Mouse (Mus musculus) forebrain, embryonic 11.5 days (tissue): ENCODE results near the gene Gmfg. TPM values are rescaled to one million over a fixed set of nuclear protein-coding genes. Genes with fewer than 3 reads are reported as not detected.

Experiments used
- ATAC-seq: fragments of 200-750 bp; cut with Nextera tagmentation; replicated peaks from 2 replicates; pipeline ENCODE4 v1.8.0; 2017; ENCODE audit warnings: moderate TSS enrichment; ENCODE audit not compliant: low FRiP score
- DNase-seq: peaks from one replicate; pipeline ENCODE4 v3.0.0-alpha.2; 2017; ENCODE audit warnings: low spot score
- H3K27ac ChIP-seq: fragments of 300-500 bp; sonication (generic); 2 replicates; pipeline ENCODE4 v1.5.1; 2014; ENCODE audit warnings: low read depth, low read length
- H3K27me3 ChIP-seq: fragments of 300-500 bp; sonication (generic); 2 replicates; pipeline ENCODE4 v1.6.1; 2014; ENCODE audit warnings: mild to moderate bottlenecking, low read length, mixed read lengths; ENCODE audit not compliant: control insufficient read depth, insufficient read depth
- H3K36me3 ChIP-seq: fragments of 300-500 bp; sonication (generic); 2 replicates; pipeline ENCODE4 v1.6.1; 2014; ENCODE audit warnings: mild to moderate bottlenecking, low read length, moderate library complexity, mixed read lengths; ENCODE audit not compliant: control insufficient read depth, insufficient read depth
- H3K4me1 ChIP-seq: fragments of 300-500 bp; sonication (generic); replicated peaks from 2 replicates; pipeline ENCODE4 v1.6.1; 2014; ENCODE audit warnings: low read length, mixed read lengths; ENCODE audit not compliant: control insufficient read depth, insufficient read depth
- H3K4me2 ChIP-seq: fragments of 300-500 bp; sonication (generic); 2 replicates; pipeline ENCODE4 v1.6.1; 2014; ENCODE audit warnings: low read depth, mild to moderate bottlenecking, low read length, moderate library complexity, mixed read lengths; ENCODE audit not compliant: severe bottlenecking
- H3K4me3 ChIP-seq: fragments of 300-500 bp; sonication (generic); 2 replicates; pipeline ENCODE4 v1.5.1; 2014; ENCODE audit warnings: low read depth, low read length
- H3K9ac ChIP-seq: fragments of 300-500 bp; sonication (generic); 2 replicates; pipeline ENCODE4 v1.6.1; 2014; ENCODE audit warnings: low read length
- H3K9me3 ChIP-seq: fragments of 300-500 bp; sonication (generic); 2 replicates; pipeline ENCODE4 v1.6.1; 2016; ENCODE audit warnings: low read length, mixed read lengths; ENCODE audit not compliant: control insufficient read depth
- WGBS: fragments of 180-500 bp; shearing (Covaris S2); extraction: QIAGEN DNeasy Blood & Tissue Kit; methylation state at CpG from one replicate; pipeline ENCODE4 v1.1.7; 2014; 5-methylcytosine and 5-hydroxymethylcytosine counted together
- polyA plus RNA-seq: library from polyadenylated mRNA; unstranded; fragments of >200 nt; fragmentation: Nextera tagmentation; extraction: Ambion mirVana; gene quantifications from 2 replicates; pipeline ENCODE4 v1.2.1, GENCODE M21; 2014

Gene Gmfg
- polyA plus RNA-seq, 1 experiment from 2014 or later, result 4.9 TPM

DNA sequence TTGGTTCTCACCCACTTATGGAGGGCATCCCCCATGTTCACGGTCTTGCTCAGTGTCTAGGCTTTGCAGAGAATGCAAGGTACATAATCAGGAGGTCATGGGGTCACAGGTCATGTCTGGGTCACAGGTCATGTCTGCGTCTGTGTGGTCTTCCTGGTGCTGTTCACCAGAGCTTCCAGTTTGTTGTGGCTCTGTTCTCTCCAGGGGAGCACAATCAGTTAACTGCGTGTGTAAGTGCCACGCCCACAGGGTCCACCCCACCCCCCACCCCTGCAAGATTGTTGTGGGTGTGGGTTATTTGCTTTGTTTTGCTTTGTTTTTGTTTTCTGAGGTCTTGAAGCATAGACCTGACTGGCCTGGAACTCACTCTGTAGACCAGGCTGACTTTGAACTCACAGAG lies 46.9 kb downstream of the Gmfg start:
- Histone ChIP-seq H3K4me2 (no peak overlapping the region), H3K9me3 (no peaks in the 10 kb centered on the region), H3K9ac (no peak overlapping the region), H3K27ac (no peak overlapping the region), H3K4me3 (no peak overlapping the region), H3K36me3 (no peaks in the 10 kb centered on the region), H3K4me1 (no peaks in the 10 kb centered on the region; the same call in 1 of the 2 replicates), H3K27me3 (peaks cover 4% of the 10 kb centered on the region; the same call in 1 of the 2 replicates)
- WGBS, result 37% methylated on average over 4 of the region's 4 CpGs
- ATAC-seq (no peak), DNase-seq (no peak)

DNA sequence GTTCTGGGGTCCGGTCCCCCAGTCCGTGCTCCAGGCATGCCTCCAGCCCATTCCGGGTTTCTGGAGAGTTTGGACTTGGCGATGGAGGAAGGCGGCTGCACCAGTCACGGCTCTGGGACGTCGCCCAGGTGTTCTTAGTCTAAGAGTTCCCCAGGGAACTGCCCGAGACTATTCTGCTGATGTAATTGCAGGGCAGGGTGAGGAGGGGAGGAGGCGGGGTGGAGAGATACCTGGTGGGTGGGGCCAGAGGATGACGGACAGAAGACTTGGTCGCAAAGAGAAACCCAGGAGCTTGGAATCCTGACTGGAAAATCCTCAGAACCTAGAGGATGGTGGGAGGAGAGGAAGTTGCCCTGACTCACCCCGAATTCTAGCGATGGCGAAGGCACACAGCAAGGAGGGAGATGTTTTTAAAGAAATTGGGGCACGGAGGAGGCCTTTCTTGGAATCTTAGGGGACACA lies 50.8 kb downstream of the Gmfg start:
- no peak overlapping the region for H3K4me3 ChIP-seq
- no peak for ATAC-seq
- 3% methylated on average over 16 of the region's 16 CpGs for WGBS

DNA sequence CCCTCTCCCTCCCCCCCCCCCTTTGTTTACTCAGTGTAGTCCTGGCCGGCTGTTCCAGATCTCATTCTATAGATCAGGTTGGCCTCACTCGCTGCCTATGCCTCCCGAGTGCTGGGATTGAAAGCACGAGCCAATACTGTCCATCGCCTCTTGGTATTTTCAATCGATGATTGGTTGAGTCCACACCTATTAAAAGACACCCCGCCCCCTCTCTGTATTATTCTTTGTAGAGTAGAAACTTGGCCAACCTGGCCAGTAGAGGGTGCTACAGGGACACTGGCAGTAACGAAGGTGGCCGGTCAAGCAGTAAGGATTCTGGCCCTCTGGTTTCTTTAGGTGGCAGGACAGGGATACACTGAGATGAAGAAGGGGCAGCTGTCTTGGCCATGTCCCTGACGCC lies 53.2 kb downstream of the Gmfg start:
- WGBS, result 3% methylated on average over 10 of the region's 10 CpGs
- H3K27me3 ChIP-seq, result peaks cover 4% of the 10 kb centered on the region; the same call in 1 of the 2 replicates
- ATAC-seq, result no peak
- no peak overlapping the region for H3K4me3 ChIP-seq
- DNase-seq, result peak; percentile 65
- no peak overlapping the region for H3K9ac ChIP-seq
- H3K4me2 ChIP-seq, result 0 out of 2 replicates have a peak overlapping the region, but pooled peaks have one; percentile 8
- no peak overlapping the region for H3K27ac ChIP-seq
- no peaks in the 10 kb centered on the region for H3K36me3 ChIP-seq
- no peaks in the 10 kb centered on the region for H3K9me3 ChIP-seq
- H3K4me1 ChIP-seq, result no peaks in the 10 kb centered on the region; the same call in 1 of the 2 replicates

More for the DNA sequence above, 50.8 kb downstream of the Gmfg start:
- Histone ChIP-seq H3K27ac (no peak overlapping the region), H3K4me2 (peak overlapping the region; percentile 19; the same call in 1 of the 2 replicates), H3K9me3 (no peaks in the 10 kb centered on the region), H3K4me1 (no peaks in the 10 kb centered on the region; the same call in 1 of the 2 replicates), H3K27me3 (peaks cover 4% of the 10 kb centered on the region; the same call in 1 of the 2 replicates), H3K9ac (no peak overlapping the region), H3K36me3 (no peaks in the 10 kb centered on the region)
- DNase-seq, result no peak

DNA sequence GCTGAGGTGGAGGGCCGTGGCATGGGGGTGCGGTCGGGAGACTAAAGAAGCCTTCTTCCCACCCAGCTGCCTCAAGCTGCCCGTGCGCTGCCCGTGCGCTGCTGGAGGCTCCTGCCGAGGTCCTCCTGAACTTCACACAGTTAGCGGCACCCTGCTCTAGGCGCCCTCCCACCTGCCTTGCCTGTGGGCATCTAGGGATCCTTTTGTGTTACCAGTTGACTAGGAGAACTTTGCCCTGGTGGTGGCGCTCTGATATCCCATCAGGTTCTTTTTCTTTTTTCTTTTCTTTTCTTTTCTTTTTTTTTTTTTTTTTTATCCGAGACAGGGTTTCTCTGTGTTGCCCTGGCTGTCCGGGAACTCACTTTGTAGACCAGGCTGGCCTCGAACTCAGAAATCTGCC lies 53.7 kb downstream of the Gmfg start:
- Histone ChIP-seq H3K9ac (no peak overlapping the region), H3K27ac (no peak overlapping the region), H3K9me3 (no peaks in the 10 kb centered on the region), H3K27me3 (peaks cover 4% of the 10 kb centered on the region; the same call in 1 of the 2 replicates), H3K4me1 (no peaks in the 10 kb centered on the region; the same call in 1 of the 2 replicates), H3K4me3 (no peak overlapping the region), H3K36me3 (no peaks in the 10 kb centered on the region), H3K4me2 (0 out of 2 replicates have a peak overlapping the region, but pooled peaks have one; percentile 8)
- DNase-seq, result no peak
- ATAC-seq, result no peak
- WGBS, result 28% methylated on average over 14 of the region's 14 CpGs

DNA sequence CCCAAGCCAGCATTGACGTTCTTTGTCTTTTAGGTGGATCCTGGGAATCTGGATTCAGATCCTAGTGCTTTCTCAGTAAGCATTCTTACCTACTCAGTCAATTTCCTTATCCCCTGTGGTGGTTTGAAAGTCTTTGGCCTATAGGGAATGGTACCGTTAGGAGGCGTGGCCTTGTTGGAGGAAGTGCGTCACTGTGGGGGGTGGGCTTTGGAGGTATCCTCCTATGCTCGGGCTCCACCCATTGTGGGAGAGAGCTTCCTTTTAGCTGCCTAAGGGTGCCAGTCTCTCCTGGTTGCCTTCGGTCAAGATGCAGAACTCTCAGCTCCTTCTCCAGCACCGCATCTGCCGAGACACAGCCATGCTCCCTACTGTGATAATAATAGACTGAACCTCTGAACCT lies 55.1 kb downstream of the Gmfg start:
- no peaks in the 10 kb centered on the region for H3K36me3 ChIP-seq
- peaks cover 3% of the 10 kb centered on the region; the same call in 1 of the 2 replicates for H3K27me3 ChIP-seq
- no peak for DNase-seq
- 87% methylated on average over 8 of the region's 8 CpGs for WGBS
- H3K9ac ChIP-seq, result no peak overlapping the region
- H3K4me2 ChIP-seq, result no peak overlapping the region
- no peaks in the 10 kb centered on the region for H3K9me3 ChIP-seq
- no peaks in the 10 kb centered on the region; the same call in 1 of the 2 replicates for H3K4me1 ChIP-seq
- no peak overlapping the region for H3K4me3 ChIP-seq
- ATAC-seq, result no peak
- H3K27ac ChIP-seq, result no peak overlapping the region

DNA sequence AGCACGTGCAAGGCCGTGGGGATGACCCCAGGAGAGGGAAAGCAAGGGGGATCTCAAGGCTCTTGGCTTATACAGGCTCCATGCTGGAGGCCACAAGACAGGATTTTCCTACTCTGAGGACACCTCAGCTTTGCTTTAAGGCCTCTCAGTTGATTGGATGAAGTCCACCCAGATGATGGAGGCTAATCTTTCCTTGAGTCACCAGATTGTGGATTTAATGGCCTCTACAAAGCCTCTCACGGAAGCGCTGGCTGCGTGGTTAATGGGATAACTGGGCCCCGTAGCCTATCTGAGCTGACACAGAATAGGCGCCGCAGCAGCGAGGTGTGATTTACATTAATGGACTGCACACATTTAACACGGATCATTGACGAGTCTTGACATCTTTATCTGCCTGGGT lies 58.2 kb downstream of the Gmfg start:
- DNase-seq, result no peak
- H3K4me2 ChIP-seq, result no peak overlapping the region
- WGBS, result 79% methylated on average over 11 of the region's 11 CpGs

More for the DNA sequence above, 58.2 kb downstream of the Gmfg start:
- Histone ChIP-seq H3K9ac (no peak overlapping the region), H3K36me3 (no peaks in the 10 kb centered on the region), H3K27ac (no peak overlapping the region), H3K4me1 (no peaks in the 10 kb centered on the region), H3K27me3 (no peaks in the 10 kb centered on the region), H3K4me3 (no peak overlapping the region), H3K9me3 (no peaks in the 10 kb centered on the region)
- ATAC-seq, result no peak

Other genes starting within 250 kb of the Gmfg start
- 12.6 and 16.1 TPM in 2 replicates for gene Eid2, start 169.6 kb upstream of the Gmfg start, polyA plus RNA-seq
- gene Eid2b, start 159.7 kb upstream of the Gmfg start, polyA plus RNA-seq, result 15.4 and 17.3 TPM in 2 replicates
- gene Selenov, start 146.3 kb upstream of the Gmfg start, polyA plus RNA-seq, result 0.24 TPM in 1 of 2 replicates, not detected in the other
- 43.6 and 50.5 TPM in 2 replicates for gene Dll3, start 135.2 kb upstream of the Gmfg start, polyA plus RNA-seq
- 222 and 235 TPM in 2 replicates for gene Timm50, start 125.4 kb upstream of the Gmfg start, polyA plus RNA-seq
- gene Supt5, start 98.7 kb upstream of the Gmfg start, polyA plus RNA-seq, result 97.2 and 104 TPM in 2 replicates
- 727 and 782 TPM in 2 replicates for gene Rps16, start 86.8 kb upstream of the Gmfg start, polyA plus RNA-seq
- 81.2 and 81.3 TPM in 2 replicates for gene Plekhg2, start 64.8 kb upstream of the Gmfg start, polyA plus RNA-seq
- gene Zfp36, start 57.2 kb upstream of the Gmfg start, polyA plus RNA-seq, result 4.5 and 5.2 TPM in 2 replicates
- gene Med29, start 44.7 kb upstream of the Gmfg start, polyA plus RNA-seq, result 40.1 and 46.1 TPM in 2 replicates
- 82.0 and 82.9 TPM in 2 replicates for gene Paf1, start 44.5 kb upstream of the Gmfg start, polyA plus RNA-seq
- 6.1 and 8.2 TPM in 2 replicates for gene Lrfn1, start 14.5 kb downstream of the Gmfg start, polyA plus RNA-seq
- gene Ifnl2, start 73.0 kb downstream of the Gmfg start, polyA plus RNA-seq, result not detected in 2 replicates
- not detected in 2 replicates for gene Ifnl3, start 85.4 kb downstream of the Gmfg start, polyA plus RNA-seq
- gene Sycn, start 103.4 kb downstream of the Gmfg start, polyA plus RNA-seq, result not detected in 2 replicates
- gene Nccrp1, start 109.8 kb downstream of the Gmfg start, polyA plus RNA-seq, result not detected in 2 replicates
- 40.7 and 41.1 TPM in 2 replicates for gene Samd4b, start 160.7 kb downstream of the Gmfg start, polyA plus RNA-seq
- gene Pak4, start 160.7 kb downstream of the Gmfg start, polyA plus RNA-seq, result 50.7 and 56.2 TPM in 2 replicates
- gene Acp7, start 193.9 kb downstream of the Gmfg start, polyA plus RNA-seq, result not detected in 2 replicates